Mouse (Mus musculus) CH12.LX (cell line): Measurements from ENCODE around the gene Ppa2.
A peak's percentile ranks its signal among the peaks of the same experiment; 100 is the strongest.

Experiments used
- CHD1 ChIP-seq: IDR thresholded peaks from 2 replicates; pipeline ENCODE4 v1.6.1; 2012; ENCODE audit warnings: low read depth, low read length, improper control_type of control experiment, inconsistent platforms
- CTCF ChIP-seq, 2 experiments: IDR thresholded peaks in 1 of 2; conservative IDR thresholded peaks in 1 of 2; 2 replicates each; pipeline ENCODE4 v1.5.1; 2011 to 2012; ENCODE audit warnings: low read depth in 2 of 2, low read length in 2 of 2, improper control_type of control experiment in 1 of 2, inconsistent platforms in 1 of 2, mild to moderate bottlenecking in 1 of 2, moderate library complexity in 1 of 2
- EP300 ChIP-seq: IDR thresholded peaks from 2 replicates; pipeline ENCODE4 v1.6.1; 2011; ENCODE audit warnings: low read length, improper control_type of control experiment
- IRF4 ChIP-seq: IDR thresholded peaks from 2 replicates; pipeline ENCODE4 v1.6.1; 2014; ENCODE audit warnings: low read depth, mild to moderate bottlenecking, inconsistent platforms, low read length, improper control_type of control experiment
- KAT2A ChIP-seq: IDR thresholded peaks from 2 replicates; pipeline ENCODE4 v1.6.1; 2012; ENCODE audit warnings: low read length, improper control_type of control experiment, inconsistent platforms; ENCODE audit not compliant: insufficient replicate concordance
- MAX ChIP-seq: IDR thresholded peaks from 2 replicates; pipeline ENCODE4 v1.6.1; 2011; ENCODE audit warnings: low read length, improper control_type of control experiment
- POLR2A ChIP-seq: IDR thresholded peaks from 2 replicates; pipeline ENCODE4 v1.6.1; 2011; ENCODE audit warnings: low read depth, mild to moderate bottlenecking, improper control_type of control experiment, low read length
- POLR2AphosphoS2 ChIP-seq: IDR thresholded peaks from 2 replicates; pipeline ENCODE4 v1.6.1; 2011; ENCODE audit warnings: low read depth, low read length, improper control_type of control experiment
- RAD21 ChIP-seq: IDR thresholded peaks from 2 replicates; pipeline ENCODE4 v1.6.1; 2011; ENCODE audit warnings: low read depth, mild to moderate bottlenecking, low read length, improper control_type of control experiment, moderate library complexity
- USF1 ChIP-seq: IDR thresholded peaks from 2 replicates; pipeline ENCODE4 v1.6.1; 2014; ENCODE audit warnings: low read depth, mild to moderate bottlenecking, inconsistent platforms, low read length, improper control_type of control experiment
- ZC3H11A ChIP-seq: IDR thresholded peaks from 2 replicates; pipeline ENCODE4 v1.6.1; 2012; ENCODE audit warnings: low read depth, mild to moderate bottlenecking, inconsistent platforms, low read length, improper control_type of control experiment

DNA sequence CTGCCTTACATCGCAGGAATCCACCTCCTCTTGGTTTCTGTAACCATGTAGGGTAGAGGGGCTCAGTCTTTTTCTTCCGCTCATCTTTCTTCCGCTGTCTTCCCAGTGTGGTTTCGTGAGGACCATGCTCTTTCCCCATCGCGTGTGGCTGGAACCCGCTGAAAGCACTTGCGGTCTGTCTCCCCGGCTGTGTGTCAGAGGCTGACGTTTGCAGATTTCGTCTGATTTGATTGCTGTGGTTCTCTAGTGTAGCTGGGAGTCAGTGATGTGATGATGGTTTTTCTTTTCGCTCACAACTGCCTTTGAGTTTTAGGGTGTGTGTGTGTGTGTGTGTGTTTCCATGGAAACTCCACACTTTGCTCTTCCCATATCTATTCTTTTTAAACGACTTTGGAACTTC is 18.6 kb downstream of the Ppa2 start:
- TF ChIP-seq CTCF (conservative IDR thresholded peaks at IDR 0.05 in 1 of 2, IDR thresholded peaks at IDR 0.05 in 1 of 2; ENCODE audit: low read depth in 2 of 2, low read length in 2 of 2) (no peak), CHD1 (no peak), EP300 (peak; percentile 25; the same call in 1 of the 2 replicates), IRF4 (no peak), ZC3H11A (no peak), RAD21 (no peak), KAT2A (no peak), POLR2A (no peak), POLR2AphosphoS2 (no peak), MAX (no peak), USF1 (no peak)
